Mouse (Mus musculus) midbrain, embryonic 11.5 days (tissue): ENCODE measurements around the gene Fmnl3. TPM values are rescaled to one million over a fixed set of nuclear protein-coding genes. Genes with fewer than 3 reads are reported as not detected.

Experiments used
- ATAC-seq: fragments of 200-750 bp; cut with Nextera tagmentation; 2 replicates; pipeline ENCODE4 v1.8.0; 2017; ENCODE audit warnings: moderate TSS enrichment, moderate library complexity; ENCODE audit not compliant: low FRiP score
- DNase-seq: peaks from one replicate; pipeline ENCODE4 v3.0.0; 2015; ENCODE audit warnings: low spot score; ENCODE audit errors: missing footprints
- H3K27ac ChIP-seq: fragments of 300-500 bp; sonication (generic); 2 replicates; pipeline ENCODE4 v1.5.1; 2014; ENCODE audit warnings: low read depth, low read length
- H3K27me3 ChIP-seq: fragments of 300-500 bp; sonication (generic); 2 replicates; pipeline ENCODE4 v1.6.1; 2014; ENCODE audit warnings: mild to moderate bottlenecking, low read length, moderate library complexity, mixed read lengths; ENCODE audit not compliant: control insufficient read depth, insufficient read depth
- H3K36me3 ChIP-seq: fragments of 300-500 bp; sonication (generic); 2 replicates; pipeline ENCODE4 v1.6.1; 2014; ENCODE audit warnings: mild to moderate bottlenecking, low read length, moderate library complexity, mixed read lengths; ENCODE audit not compliant: control insufficient read depth, insufficient read depth
- H3K4me1 ChIP-seq: fragments of 300-500 bp; sonication (generic); 2 replicates; pipeline ENCODE4 v1.6.1; 2014; ENCODE audit warnings: low read length; ENCODE audit not compliant: control insufficient read depth, insufficient read depth
- H3K4me2 ChIP-seq: fragments of 300-500 bp; sonication (generic); 2 replicates; pipeline ENCODE4 v1.6.1; 2014; ENCODE audit warnings: mild to moderate bottlenecking, moderate library complexity
- H3K4me3 ChIP-seq: fragments of 300-500 bp; sonication (generic); 2 replicates; pipeline ENCODE4 v1.5.1; 2014; ENCODE audit warnings: low read depth, low read length
- H3K9ac ChIP-seq: fragments of 300-500 bp; sonication (generic); 2 replicates; pipeline ENCODE4 v1.6.1; 2014; ENCODE audit warnings: low read length
- H3K9me3 ChIP-seq: fragments of 300-500 bp; sonication (generic); 2 replicates; pipeline ENCODE4 v1.6.1; 2016; ENCODE audit warnings: low read length; ENCODE audit not compliant: control insufficient read depth
- WGBS: fragments of 180-500 bp; shearing (Covaris S2); extraction: QIAGEN DNeasy Blood & Tissue Kit; methylation state at CpG from one replicate; pipeline ENCODE4 v1.1.7; 2014; 5-methylcytosine and 5-hydroxymethylcytosine counted together
- polyA plus RNA-seq: library from polyadenylated mRNA; unstranded; fragments of >200 nt; fragmentation: Nextera tagmentation; extraction: Ambion mirVana; gene quantifications from 2 replicates; pipeline ENCODE4 v1.2.1, GENCODE M21; 2014

The Fmnl3 gene
- polyA plus RNA-seq, 1 experiment from 2014 or later = 8.6 TPM

GRCm38 (mm10) chr15:99339669-99340068, 30.6 kb downstream of the Fmnl3 start:
- Histone ChIP-seq H3K9me3 (no peaks in the 10 kb centered on the region), H3K36me3 (no peaks in the 10 kb centered on the region), H3K4me3 (no peak overlapping the region), H3K4me2 (no peak overlapping the region), H3K27ac (no peak overlapping the region), H3K4me1 (peaks cover 3% of the 10 kb centered on the region; the same call in 1 of the 2 replicates), H3K9ac (no peak overlapping the region), H3K27me3 (no peaks in the 10 kb centered on the region)
- DNase-seq (no peak), ATAC-seq (no peak)
- 55% methylated on average over 6 of the region's 6 CpGs for WGBS

GRCm38 (mm10) chr15:99338916-99339315, 31.4 kb downstream of the Fmnl3 start:
- Histone ChIP-seq H3K36me3 (no peaks in the 10 kb centered on the region), H3K9me3 (no peaks in the 10 kb centered on the region), H3K4me2 (no peak overlapping the region), H3K4me1 (peaks cover 3% of the 10 kb centered on the region; the same call in 1 of the 2 replicates), H3K9ac (no peak overlapping the region), H3K4me3 (no peak overlapping the region), H3K27me3 (no peaks in the 10 kb centered on the region), H3K27ac (no peak overlapping the region)
- ATAC-seq = no peak
- WGBS = 87% methylated on average over 2 of the region's 2 CpGs
- DNase-seq = no peak

DNA sequence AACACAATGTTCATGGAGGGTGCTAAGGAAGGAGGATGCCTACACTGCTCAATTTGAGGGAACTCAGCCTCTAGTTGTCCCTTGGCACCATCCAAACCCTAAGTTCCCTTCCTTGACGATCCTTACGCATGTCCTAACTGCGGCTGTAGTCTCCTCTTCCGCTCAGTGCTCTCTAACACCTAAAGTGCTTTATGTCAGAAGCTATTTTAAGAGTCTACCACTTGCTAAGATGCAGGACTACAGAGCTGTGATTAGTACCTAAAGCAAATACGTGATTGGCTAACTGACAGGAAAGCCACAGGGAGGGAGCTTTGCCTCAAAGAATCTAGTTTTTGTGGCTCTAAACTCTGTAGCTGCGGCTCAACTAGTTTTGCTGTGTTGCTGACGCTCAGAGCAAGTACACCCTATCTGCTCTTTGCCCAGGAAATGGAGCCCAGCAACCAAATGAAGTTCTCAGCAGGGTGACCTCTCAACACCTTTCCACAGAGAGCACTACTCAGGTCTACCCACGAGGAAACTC, 34.4 kb downstream of the Fmnl3 start:
- no peak overlapping the region for H3K4me3 ChIP-seq
- no peaks in the 10 kb centered on the region for H3K9me3 ChIP-seq
- ATAC-seq (no peak), DNase-seq (no peak)
- H3K9ac ChIP-seq = no peak overlapping the region
- no peak overlapping the region for H3K27ac ChIP-seq
- 85% methylated on average over 8 of the region's 8 CpGs for WGBS
- H3K36me3 ChIP-seq = no peaks in the 10 kb centered on the region
- H3K4me2 ChIP-seq = no peak overlapping the region
- no peaks in the 10 kb centered on the region for H3K27me3 ChIP-seq
- H3K4me1 ChIP-seq = peaks cover 3% of the 10 kb centered on the region; the same call in 1 of the 2 replicates

DNA sequence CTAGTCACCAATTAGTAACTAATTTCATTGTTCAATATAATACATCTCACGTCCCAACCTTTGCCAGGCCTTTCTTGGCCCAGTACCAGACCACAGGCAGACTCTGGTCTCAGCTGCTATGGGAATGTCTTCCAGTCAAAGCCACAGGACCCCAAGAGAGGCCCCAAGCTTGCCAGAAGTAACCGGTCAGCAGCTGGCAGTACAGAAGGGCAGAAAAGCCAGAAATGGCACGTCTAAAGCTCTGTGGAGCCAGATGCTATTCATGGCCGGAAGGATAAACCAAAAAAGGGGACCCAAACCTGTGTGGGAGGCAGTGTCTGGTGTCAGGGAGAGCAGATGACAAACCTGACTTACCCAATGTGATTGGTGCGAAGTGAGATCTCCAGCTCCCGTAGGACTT, 35.8 kb downstream of the Fmnl3 start:
- H3K4me3 ChIP-seq = no peak overlapping the region
- H3K27ac ChIP-seq = no peak overlapping the region
- no peak overlapping the region for H3K4me2 ChIP-seq
- H3K27me3 ChIP-seq = no peaks in the 10 kb centered on the region
- H3K4me1 ChIP-seq = no peaks in the 10 kb centered on the region; the same call in 1 of the 2 replicates
- H3K36me3 ChIP-seq = no peaks in the 10 kb centered on the region
- H3K9ac ChIP-seq = no peak overlapping the region
- no peak for ATAC-seq
- no peaks in the 10 kb centered on the region for H3K9me3 ChIP-seq
- DNase-seq = no peak
- 92% methylated on average over 6 of the region's 6 CpGs for WGBS

DNA sequence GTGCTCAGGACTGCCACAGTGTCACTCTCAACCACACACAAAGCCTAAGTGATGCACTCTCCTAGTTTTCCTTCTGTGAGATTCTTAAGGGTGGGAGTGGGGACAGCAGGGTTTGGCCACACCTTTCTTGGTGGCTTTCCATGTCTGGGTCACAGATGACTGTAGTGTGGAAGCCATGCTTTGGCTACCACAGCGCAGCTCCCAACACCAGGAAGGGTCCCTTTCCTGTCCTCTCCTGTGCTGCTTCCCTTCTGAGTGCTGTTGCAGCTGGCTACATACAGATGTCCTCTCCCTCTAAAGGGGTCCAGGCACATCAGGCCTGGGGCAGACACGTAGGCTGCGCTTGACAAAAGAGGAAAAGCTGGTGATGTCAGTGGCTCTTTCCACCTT, 36.6 kb downstream of the Fmnl3 start:
- no peaks in the 10 kb centered on the region; the same call in 1 of the 2 replicates for H3K4me1 ChIP-seq
- ATAC-seq (no peak), DNase-seq (no peak)
- no peak overlapping the region; the same call in 1 of the 2 replicates for H3K27ac ChIP-seq
- H3K27me3 ChIP-seq = no peaks in the 10 kb centered on the region
- H3K4me2 ChIP-seq = no peak overlapping the region
- no peak overlapping the region for H3K9ac ChIP-seq
- H3K9me3 ChIP-seq = no peaks in the 10 kb centered on the region
- no peak overlapping the region for H3K4me3 ChIP-seq
- WGBS = 83% methylated on average over 3 of the region's 3 CpGs
- H3K36me3 ChIP-seq = no peaks in the 10 kb centered on the region

- 63% methylated on average over 9 of the region's 9 CpGs for WGBS
- no peaks in the 10 kb centered on the region for H3K36me3 ChIP-seq
- no peak overlapping the region; the same call in 1 of the 2 replicates for H3K27ac ChIP-seq
- ATAC-seq = no peak
- H3K4me1 ChIP-seq = no peaks in the 10 kb centered on the region; the same call in 1 of the 2 replicates
- no peaks in the 10 kb centered on the region for H3K27me3 ChIP-seq
- H3K4me2 ChIP-seq = no peak overlapping the region
- no peaks in the 10 kb centered on the region for H3K9me3 ChIP-seq
- H3K9ac ChIP-seq = no peak overlapping the region; the same call in 1 of the 2 replicates
- no peak overlapping the region for H3K4me3 ChIP-seq
- DNase-seq = no peak
These were observed 37.2 kb downstream of the Fmnl3 start for GRCm38 (mm10) chr15:99332921-99333675.

- no peaks in the 10 kb centered on the region for H3K9me3 ChIP-seq
- H3K27me3 ChIP-seq = no peaks in the 10 kb centered on the region
- no peak overlapping the region for H3K27ac ChIP-seq
- DNase-seq = no peak
- no peak overlapping the region for H3K4me2 ChIP-seq
- 0 out of 2 replicates have a peak, but pooled peaks cover 2% of the 10 kb centered on the region for H3K36me3 ChIP-seq
- no peak for ATAC-seq
- H3K9ac ChIP-seq = no peak overlapping the region
- no peak overlapping the region for H3K4me3 ChIP-seq
- H3K4me1 ChIP-seq = no peaks in the 10 kb centered on the region; the same call in 1 of the 2 replicates
These were observed 38.2 kb downstream of the Fmnl3 start for GRCm38 (mm10) chr15:99332111-99332510.

DNA sequence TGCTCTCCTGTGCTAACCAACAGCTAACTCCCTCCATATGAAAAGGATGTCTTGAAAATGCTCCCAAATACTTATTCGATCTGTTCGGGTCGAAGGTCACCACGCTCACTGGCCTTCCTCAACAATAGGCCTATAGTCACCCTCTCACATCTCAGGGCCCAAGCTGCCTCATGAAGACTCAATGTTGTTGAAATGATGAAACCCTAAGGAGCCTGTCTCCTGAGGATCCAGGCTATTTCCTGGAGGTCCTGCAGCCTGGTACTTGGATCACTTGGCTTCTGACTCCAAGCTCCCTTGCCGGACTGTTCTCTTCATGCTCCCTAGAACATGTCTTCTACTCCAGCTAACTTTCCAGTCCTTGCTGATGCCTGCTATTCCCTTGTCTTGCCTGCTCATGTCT, 38.9 kb downstream of the Fmnl3 start:
- Histone ChIP-seq H3K9ac (no peak overlapping the region), H3K27ac (no peak overlapping the region), H3K4me1 (no peaks in the 10 kb centered on the region; the same call in 1 of the 2 replicates), H3K36me3 (0 out of 2 replicates have a peak, but pooled peaks cover 2% of the 10 kb centered on the region), H3K4me3 (no peak overlapping the region), H3K4me2 (no peak overlapping the region), H3K27me3 (no peaks in the 10 kb centered on the region), H3K9me3 (no peaks in the 10 kb centered on the region)
- DNase-seq (no peak), ATAC-seq (no peak)
- WGBS = 51% methylated on average over 5 of the region's 5 CpGs

DNA sequence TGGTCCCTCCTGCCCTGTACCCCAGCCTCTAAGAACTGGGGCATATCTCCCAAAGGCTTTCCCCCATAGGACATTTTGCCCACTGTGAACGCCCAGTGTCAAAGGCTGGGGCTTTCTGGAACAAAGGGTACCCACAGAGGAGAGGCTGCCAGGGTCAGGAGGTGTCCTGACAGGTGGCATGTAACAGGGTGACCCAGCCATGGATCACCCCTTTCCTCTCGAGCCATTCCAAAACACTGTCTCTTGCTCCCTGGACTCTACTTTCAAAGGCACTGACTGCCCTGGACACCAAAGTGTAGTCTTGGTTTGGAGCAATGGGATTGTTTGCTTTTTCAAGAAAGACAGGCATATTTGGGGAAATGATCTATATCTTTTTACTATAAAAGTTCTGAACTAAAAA, 40.0 kb downstream of the Fmnl3 start:
- H3K9ac ChIP-seq = no peak overlapping the region
- no peaks in the 10 kb centered on the region for H3K27me3 ChIP-seq
- DNase-seq (no peak), ATAC-seq (no peak)
- no peak overlapping the region for H3K27ac ChIP-seq
- H3K4me1 ChIP-seq = no peaks in the 10 kb centered on the region; the same call in 1 of the 2 replicates
- H3K4me2 ChIP-seq = no peak overlapping the region
- peaks cover 7% of the 10 kb centered on the region; the same call in 1 of the 2 replicates for H3K36me3 ChIP-seq
- WGBS = 75% methylated on average over 2 of the region's 2 CpGs
- no peaks in the 10 kb centered on the region for H3K9me3 ChIP-seq
- H3K4me3 ChIP-seq = no peak overlapping the region
